Mouse (Mus musculus): ENCODE measurements at regions not wholly inside any gene's neighbourhood (a gene's known extent, or its start where the extent isn't known, plus 50 kb on each side); places are given as distances from the start of the nearest gene placed in this dataset.
"Not testable (repeated sequence)": the region's sequence is repeated elsewhere in the genome, so short reads cannot be mapped to it uniquely, and the experiment has no call there.

DNA sequence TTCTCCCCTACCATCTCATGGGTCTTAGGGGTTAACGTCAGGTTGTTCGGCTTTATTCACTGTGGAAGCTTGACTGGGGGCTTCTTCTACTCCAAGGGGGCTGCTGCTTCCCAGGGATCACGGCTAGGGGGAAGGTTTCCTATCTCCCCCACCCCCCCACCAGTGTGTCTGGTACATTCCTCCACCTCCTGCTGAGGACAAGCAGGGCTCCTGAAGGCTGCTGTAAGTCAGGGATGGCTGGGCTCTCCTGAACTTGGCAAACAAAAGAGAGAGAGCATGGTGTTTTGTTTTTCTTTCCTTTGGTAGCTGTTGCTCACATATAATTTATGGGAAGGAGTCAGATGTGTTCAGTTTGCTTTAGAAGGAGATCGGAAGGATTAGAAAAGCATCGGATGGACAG lies 54.7 kb upstream of the Commd3 start:
- no peak for DNase-seq

DNA sequence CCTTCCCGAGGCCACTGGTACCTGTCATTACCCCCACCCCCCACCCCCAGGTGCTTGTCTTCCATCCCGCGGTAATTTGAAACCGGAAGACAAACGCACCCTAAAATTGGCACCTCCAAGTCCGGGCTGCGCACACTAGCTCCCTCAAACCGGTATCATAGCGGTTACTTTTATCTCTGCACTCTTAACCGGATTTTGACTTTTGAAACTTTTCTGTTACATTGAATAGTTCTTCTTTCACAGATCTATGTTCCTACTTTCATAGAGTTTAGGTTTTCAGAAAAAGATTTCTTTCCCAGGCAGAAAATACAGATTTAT lies 62.4 kb upstream of the Commd3 start:
- DNase-seq = no peak

DNA sequence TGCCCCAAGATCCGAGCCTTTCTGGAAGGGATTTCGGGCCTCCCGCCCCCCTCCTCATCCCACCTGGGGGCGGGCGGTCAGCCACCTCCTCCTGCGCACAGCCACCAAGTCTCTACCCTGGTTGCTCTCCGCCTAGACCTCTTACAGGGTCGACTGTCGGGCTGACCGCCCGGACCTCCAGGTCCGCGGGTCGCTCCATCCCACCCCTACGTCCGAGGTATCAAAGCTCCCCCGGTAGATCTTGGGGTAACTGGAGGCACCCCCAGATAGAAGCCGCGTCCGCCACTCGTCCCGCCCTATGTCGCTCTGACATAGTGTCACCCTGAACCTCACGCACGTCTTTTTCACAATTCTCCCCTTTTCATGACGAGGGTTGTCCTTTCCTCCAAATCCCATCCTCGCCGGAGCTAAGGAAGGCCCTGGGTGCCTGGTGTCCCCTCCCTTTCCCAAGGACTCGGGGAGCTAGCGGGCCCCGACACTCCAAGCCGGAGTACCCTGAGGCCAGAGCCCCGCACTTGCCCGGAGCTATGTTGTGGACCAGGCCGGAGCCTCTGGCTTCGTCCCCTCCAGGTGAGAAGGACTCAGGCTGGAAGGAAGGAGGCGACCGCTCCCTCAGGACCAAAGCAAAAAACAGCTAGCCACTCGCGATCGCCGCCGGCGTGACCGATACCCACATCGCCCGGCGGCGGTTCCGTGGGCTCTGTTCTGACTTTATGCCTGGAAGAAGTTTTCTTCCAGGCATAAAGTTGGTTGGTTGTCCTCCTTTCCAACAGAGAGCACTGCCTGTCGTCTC lies 62.9 kb upstream of the Commd3 start:
- no peak for DNase-seq

DNA sequence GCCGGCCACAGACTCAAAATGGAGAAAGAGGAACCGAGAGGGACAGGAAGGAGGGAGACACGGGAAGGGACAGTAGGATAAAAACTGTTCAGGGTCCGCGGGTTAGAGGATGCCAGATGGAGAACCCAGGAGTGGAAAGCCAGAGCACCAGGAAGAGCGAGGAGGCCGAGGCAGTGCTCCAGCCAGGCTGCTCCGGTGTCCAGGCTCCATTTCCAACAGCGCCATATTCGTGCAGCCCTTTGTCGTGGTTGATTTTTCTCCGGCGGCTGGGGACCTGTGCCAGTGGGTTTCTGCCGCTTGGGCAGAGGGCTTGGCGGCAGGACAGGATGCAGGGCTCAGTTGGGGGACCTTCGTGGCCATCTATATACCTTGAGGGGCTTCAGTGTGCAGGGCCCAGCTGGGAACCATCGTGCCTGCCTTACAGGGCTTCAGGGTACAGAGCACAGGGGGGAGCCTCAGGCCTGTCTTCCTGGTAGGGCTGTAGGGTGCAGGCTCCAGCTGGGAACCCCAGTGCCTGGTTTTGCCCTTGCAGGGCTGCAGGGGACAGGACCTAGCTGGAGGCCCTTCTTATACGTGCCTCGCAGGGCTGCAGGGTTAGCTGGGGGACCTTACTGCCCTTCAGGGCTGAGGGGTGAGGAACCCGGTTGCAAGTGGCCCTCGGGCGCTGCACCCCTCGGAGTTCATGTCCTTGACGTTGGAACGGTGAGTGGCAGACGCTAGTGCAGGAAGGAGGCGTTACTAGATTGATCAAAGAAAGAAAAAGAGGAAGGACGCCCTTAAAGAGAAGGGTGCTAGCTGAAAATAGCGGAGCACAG lies 63.7 kb upstream of the Commd3 start:
- DNase-seq = peak; percentile 15

DNA sequence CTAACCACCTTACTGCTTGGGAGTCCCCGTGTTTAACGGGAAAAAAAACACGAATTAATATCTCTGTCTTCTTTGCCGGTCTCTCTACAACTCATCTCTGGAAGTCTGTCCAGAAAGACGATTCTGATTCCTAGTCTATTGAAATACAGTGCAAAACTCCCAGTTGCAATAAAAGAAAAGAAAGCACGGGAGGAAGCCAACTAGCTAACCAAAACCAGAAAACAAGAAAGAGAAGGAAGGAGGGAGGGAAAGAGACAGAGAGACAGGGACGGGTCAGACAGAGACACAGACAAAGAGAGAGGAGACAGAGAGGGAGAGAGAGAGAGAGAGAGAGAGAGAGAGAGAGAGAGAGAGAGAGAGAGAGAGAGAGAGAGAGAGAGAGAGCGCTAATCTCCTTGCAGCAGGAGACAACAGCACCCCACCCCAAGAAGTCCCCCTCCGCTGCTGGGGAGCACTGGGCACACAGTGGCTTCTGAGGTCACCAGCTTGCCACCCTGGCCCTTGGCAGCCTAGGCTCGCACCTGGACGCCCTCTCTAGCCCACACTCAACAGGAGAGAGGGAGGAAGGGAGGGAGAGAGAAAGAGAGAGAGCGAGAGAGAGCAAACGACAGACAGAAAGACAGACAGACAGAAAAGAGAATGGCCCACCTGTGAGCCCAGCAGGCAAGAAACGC lies 64.5 kb upstream of the Commd3 start:
- peak; percentile 6 for DNase-seq

DNA sequence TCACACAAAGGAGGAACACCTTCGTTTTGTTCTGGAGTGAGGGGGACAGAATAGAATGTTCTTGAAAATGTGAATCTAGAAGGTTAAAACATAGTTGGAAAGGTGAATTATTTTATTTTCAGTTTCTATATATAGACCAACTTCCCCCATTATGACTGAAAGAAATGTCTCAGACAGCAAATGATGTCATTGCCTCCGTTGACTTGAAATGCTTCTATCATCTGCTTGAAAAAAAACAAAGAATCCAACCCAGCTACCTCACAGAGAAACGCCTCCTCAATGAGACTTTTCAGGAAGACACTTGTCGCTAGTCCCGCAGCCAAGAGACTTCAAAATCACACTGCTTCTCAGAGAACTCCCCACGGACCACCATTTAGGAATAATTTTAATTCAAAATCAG lies 65.1 kb upstream of the Commd3 start:
- DNase-seq = no peak

DNA sequence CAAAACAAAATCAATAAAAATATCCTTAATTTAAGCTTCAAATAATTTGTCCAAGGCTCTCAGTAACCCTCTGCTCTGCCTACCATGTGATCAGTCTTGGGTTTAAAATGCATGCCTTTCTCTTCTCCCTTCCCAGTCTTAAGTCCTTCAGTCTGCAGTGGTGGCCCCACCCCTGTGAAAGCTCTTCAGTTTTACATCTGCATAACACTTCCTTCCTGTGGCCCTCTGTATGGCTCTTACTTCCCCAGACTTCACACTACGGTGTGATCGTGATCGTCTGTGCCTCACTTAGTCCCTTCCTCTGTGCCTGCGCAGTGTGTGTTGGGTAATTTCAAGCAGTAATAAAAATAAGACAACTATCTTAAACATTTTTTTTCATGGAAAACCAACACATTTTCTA lies 80.0 kb upstream of the Commd3 start:
- DNase-seq = peak; percentile 8

DNA sequence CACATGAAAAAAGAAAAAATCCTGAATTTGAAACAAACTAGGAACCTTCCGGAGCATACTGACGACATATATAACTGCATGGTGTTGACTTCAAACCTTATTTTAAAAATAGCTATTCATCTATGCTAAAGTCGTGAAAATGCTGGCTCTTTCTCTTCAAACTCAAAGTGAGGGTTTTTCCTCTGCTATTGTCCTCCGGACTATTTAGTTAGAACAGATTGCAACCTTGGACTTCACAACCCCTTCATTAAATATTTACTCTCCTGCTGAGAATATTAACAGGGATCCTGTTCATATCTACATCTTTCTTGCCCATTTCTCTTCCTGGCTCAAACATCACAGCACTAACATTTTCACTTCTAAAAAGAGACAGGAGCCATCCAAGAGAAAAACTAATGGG lies 84.0 kb upstream of the Commd3 start:
- DNase-seq = no peak

DNA sequence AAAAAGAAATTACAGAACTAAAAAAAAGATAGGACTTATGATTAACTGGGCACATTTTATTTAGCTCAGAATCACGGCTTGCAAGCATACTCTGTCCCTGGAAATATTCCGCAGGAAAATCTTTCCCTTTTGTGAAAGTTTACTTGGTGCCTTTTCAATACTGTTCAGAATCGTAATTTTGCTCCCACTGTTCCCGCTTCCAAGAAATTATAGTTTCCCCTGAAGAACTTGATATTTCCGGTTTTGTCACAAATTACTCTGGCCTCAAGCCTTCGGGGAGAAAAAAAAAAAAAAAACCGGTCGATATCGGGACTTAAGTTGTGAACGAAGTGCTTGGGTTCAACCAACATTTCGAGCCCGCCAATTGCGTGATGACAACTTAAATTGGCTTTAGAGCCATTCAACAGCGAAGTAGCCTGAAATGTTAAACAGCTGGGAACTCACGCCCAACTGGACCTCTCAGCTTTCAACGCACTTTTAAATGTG lies 84.4 kb upstream of the Commd3 start:
- DNase-seq = peak; percentile 45

DNA sequence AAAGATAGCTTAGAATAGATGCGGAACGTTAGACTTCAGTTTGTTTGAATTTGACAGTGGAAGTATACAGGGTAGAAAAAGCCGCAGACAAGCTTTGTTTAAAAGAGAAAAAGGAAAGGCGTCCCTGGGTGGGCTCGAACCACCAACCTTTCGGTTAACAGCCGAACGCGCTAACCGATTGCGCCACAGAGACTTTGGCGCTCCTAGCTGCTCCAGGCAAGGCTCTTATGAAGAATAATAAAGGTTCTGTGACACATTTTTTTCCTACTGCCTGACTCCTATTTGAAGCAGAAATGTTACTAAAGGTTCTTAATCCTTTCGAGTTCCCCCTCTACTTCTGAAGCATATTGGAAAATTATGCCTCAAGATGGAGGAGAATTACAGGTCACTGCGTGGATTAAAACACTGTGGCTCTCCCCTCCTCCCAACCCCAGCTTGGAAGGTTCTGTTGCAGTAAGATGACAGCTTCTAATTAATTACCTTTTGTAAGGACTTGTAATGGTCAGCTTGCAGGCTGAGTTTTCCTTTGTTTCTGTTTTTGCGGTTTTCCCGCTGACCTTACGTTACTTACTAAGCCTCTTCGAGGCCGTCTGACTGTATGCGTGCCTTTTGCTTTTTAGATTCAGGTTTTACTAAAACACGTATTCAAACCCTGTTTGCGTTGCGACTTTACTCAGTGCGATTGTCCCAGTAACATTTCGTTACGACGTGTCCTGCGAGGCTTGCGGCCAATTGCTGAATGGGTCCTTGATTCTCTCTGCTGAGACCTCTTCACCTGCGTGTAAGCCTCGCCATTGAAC lies 85.1 kb upstream of the Commd3 start:
- peak; percentile 85 for DNase-seq

DNA sequence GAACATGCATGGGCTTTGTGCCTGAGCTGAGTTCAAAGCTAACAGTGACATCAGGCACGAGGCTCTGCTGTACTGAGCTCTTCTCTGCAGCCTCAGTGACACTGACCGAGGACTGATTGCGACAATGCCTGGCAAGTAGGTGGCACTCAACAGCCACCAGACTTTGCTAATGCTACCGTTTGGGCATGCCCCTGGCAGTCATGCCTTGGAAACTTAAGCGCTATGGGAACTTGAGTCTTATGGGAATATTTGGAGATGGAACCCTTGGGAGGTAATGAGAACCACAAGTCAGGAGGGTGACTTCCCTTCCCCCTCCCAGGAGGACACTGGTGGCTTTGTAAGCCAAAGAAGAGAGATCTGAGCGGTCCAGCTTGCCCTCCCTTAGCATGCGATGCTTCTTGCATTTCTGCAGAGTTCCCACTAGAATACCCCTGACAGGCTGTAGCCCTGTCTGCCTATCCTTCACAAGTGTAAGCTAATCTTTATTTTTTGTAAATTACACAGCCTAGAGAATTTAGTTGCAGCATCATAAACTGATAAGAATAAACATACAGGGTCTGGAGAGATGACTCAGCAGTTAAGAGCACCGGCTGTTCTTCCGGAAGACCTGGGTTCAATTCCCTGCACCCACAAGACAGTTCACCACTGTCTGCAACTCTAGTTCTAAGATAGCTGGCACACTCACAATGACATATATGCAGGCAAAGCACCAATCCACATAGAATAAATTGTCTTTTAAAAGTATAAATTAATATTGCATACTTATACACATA lies 86.4 kb upstream of the Commd3 start:
- peak; percentile 25 for DNase-seq

DNA sequence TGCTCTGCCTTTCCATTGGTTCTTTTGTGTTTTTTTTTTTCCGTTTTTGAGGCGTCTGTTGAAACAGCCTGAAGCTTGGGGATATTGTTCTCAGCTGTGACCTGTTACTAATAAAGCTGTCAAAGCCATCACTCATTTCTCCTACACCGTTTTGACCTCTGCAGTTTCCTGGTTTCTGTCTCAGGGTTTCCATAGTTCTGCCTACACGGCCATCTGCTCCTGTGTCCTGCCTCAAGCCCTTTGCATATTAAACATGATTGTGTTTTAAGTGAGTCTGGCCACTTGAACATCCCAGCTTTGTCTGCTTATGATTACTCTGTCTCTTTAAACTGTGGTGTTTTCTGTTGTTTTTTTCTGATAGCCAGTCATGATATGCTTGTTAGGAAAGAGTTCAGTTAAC lies 114.1 kb upstream of the Commd3 start:
- no peak for DNase-seq

DNA sequence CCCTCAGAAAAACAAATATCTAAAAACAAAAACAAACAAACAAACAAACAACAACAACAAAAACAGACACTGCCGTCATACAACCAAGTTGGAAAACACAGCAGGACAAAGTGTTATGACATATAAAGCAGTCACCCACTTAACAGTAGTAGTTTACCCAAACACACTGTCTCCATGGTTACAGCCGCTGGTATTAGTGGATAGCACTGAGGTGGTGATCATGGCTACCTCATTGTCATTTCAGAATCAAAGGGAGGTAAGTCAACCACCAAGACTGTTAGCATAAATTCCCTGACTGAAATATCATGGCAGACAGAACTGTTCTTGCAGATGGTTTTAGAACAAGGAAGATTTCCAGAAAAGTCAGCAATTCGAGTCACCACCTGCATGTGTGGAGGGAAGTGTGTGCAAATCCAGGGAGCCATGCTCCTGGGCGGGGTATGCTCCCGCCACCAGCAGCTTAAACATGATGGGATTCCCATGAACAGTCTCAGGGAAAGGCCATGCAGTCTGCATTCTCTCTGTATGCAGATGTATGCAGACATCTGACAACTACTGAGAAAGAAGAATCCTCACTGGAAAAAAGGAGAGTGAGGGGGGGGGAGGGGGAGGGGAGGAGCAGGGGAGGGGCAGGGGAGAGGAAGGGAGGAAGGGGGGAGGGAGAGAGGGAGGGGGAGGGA lies 124.1 kb upstream of the Commd3 start:
- DNase-seq = no peak

DNA sequence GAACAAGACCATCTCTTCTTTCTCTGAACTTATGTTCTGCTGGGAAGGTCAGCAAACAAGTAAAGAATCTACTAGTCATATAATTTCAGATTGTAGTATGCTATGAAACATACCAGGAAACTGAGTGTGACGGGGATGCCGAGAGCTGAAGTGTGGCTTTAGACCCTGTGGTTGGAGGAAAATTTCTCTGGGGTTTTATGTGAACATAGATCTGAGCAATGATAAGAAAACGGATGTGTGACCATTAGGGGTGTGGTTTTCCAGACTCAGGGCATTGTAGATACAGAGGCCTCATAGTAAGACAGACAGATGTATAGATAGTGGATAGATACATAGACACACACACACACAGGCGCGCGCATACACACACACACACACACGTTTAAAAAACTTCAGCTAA lies 131.8 kb upstream of the Dnajc1 start:
- no peak for DNase-seq

DNA sequence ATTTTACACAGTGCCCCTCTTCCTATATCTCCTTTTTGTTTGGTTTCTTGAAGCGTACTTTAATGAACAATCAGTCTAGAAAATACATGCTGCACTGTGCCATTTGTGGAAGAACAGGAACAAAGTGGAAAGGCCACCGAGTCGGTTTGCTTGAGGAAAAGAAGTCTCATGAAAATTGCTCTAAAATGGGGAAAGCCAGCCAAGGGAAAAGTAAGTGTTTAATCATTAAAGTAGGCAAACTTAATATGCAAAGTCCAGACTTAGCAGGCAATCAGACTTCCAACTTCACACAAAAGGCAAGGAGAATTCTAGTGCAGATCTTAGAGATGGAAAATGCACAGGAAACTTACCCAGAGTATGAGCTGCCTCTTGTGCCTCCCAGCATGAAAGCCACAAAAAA lies 131.3 kb upstream of the Dnajc1 start:
- no peak for DNase-seq

DNA sequence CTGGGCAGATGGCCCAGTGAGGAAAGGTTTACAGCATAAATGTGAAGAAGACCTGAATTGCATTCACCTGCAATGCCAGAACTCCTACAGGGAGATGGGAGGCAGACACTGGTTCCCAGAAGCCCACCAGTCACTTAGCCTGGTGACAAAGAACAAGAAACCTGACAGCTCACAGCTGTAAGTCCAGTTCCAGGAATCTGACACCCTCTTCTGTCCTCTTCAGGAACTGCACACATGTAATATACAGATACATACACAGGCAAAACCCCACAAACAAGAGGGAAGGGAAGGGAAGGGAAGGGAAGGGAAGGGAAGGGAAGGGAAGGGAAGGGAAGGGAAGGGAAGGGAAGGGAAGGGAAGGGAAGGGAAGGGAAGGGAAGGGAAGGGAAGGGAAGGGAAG lies 120.8 kb upstream of the Dnajc1 start:
- DNase-seq = no peak

DNA sequence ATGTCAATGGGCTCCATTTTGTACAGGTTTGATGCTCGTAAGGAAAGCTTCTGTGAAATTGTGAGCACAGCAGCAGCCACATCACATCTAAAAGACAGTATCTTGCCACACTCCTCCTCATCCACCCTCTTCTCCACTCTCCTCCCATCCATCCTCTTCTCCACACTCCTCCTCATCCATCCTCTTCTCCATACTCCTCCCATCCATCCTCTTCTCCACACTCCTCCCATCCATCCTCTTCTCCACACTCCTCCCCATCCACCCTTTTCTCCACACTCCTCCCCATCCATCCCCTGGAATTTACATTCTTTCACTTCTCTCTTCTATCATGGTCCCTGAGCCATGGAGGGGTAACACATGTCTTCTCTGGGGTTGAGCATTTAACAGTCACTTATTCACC lies 116.7 kb upstream of the Dnajc1 start:
- no peak for DNase-seq

DNA sequence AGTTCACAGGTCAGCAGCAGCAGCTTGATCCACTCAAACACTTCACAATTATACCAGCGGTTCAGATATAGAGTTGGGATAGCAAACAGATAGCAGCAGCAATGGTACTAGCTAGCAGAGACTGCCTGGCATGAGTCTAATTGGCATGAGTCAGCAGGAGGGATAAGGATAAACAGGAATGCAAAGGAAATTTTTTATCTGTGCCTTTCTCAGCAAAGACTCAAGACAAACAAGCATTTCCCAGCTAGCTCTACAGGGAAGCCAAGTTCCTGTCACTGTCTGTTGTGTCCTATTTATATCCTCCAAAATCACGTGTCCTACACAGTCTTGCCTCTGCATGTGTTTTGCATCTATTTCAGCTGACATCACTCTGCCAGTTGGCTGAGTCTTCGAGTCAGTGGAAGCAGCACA lies 80.7 kb upstream of the Dnajc1 start:
- DNase-seq = no peak

DNA sequence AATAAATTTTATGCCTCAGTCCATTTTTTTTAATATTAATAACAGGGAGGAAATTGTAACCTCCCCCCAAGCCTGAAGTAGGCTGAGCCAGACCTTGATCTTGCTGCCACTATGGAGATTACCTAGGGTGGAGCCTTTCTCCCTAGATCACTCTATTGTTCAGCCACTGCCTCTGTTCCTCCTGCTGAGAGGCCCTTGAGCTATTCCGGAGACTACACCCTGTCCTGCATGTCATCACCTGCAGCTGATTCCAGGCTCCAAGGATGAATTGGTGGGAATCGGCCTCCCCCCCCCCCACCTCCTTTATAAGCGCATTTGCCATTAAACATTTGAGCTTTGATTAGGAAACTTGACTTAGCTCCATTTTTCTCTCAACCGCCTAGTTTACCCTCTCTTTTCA lies 68.3 kb upstream of the Dnajc1 start:
- no peak for DNase-seq

DNA sequence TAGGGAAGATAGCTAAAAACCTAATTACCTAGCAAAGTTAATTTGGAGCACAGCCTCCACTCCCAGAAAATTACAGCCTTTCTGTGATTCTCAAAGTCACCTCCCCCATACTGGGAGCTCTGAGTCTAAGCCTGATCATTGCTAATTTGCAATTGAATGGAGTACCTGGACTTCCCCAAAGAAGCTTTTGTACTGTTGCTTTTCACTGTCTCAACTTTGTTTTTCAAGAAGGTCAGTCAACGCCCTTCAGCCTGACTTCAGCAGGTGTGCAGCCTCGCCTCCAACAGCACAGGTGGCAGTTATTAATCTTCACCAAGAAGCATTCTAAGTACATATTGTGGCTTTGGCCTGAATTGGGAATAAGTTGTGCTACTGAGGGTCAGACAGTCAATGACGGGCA lies 67.7 kb upstream of the Dnajc1 start:
- not testable (repeated sequence) for DNase-seq

DNA sequence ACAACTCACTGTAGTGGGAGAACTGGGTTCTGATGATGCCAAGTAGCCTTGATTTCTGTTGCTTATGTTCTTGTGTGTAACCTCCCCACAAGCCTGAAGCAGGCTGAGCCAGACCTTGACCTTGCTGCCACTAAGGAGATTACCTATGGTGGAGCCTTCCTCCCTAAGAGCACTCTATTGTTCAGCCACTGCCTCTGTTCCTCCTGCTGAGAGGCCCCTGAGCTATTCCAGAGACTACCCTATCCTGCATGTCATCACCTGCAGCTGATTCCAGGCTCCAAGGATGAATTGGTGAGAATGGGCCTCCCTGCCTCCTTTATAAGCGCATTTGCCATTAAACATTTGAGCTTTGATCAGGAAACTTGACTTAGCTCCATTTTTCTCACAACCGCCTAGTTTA lies 60.8 kb upstream of the Dnajc1 start:
- not testable (repeated sequence) for DNase-seq

DNA sequence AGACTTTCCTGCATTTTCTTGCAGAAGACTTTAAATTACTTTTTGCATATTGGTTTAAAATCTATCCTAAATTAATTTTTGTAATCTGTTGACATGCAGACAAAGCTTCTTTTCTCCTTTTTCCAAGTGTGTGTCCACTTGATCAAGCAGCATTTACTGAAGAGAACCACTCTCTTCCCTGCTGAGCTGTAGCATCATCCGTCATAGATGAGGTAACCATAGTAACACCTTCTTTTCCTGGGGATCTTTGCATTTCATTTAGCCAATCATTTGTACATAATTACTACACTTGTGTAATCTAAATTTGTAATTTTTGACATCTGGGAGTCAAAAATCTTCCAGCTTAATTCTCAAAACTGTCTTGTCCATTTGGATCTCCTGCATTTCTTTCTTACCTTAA lies 53.2 kb upstream of the Dnajc1 start:
- no peak for DNase-seq

Data from liver (tissue).